Mouse (Mus musculus) neural tube, embryonic 14.5 days (tissue): ENCODE measurements around the gene Tas2r114. TPM values are rescaled to one million over a fixed set of nuclear protein-coding genes. Genes with fewer than 3 reads are reported as not detected.

ENCODE experiments used
- ATAC-seq: fragments of 200-750 bp; cut with Nextera tagmentation; 2 replicates; pipeline ENCODE4 v1.8.0; 2017; ENCODE audit warnings: low read depth, mild to moderate bottlenecking, moderate TSS enrichment, moderate library complexity
- H3K27ac ChIP-seq: fragments of 300-500 bp; sonication (generic); 2 replicates; pipeline ENCODE4 v1.5.1; 2014; ENCODE audit warnings: low read depth, mild to moderate bottlenecking, control low read depth, low read length, moderate library complexity, mixed read lengths
- H3K27me3 ChIP-seq: fragments of 300-500 bp; sonication (generic); 2 replicates; pipeline ENCODE4 v1.6.1; 2014; ENCODE audit warnings: low read length; ENCODE audit not compliant: control insufficient read depth, insufficient read depth
- H3K36me3 ChIP-seq: fragments of 300-500 bp; sonication (generic); 2 replicates; pipeline ENCODE4 v1.6.1; 2014; ENCODE audit warnings: low read length, mixed read lengths; ENCODE audit not compliant: control insufficient read depth, insufficient read depth
- H3K4me1 ChIP-seq: fragments of 300-500 bp; sonication (generic); 2 replicates; pipeline ENCODE4 v1.6.1; 2014; ENCODE audit warnings: low read length; ENCODE audit not compliant: control insufficient read depth, insufficient read depth
- H3K4me2 ChIP-seq: fragments of 300-500 bp; sonication (generic); 2 replicates; pipeline ENCODE4 v1.6.1; 2014; ENCODE audit warnings: mild to moderate bottlenecking, low read depth, low read length, control low read depth
- H3K4me3 ChIP-seq: fragments of 300-500 bp; sonication (generic); 2 replicates; pipeline ENCODE4 v1.5.1; 2014; ENCODE audit warnings: low read depth, low read length, control low read depth, mixed read lengths
- H3K9ac ChIP-seq: fragments of 300-500 bp; sonication (generic); replicated peaks from 2 replicates; pipeline ENCODE4 v1.6.1; 2014; ENCODE audit warnings: low read depth, mild to moderate bottlenecking, control low read depth, low read length, mixed read lengths
- H3K9me3 ChIP-seq: fragments of 300-500 bp; sonication (generic); 2 replicates; pipeline ENCODE4 v1.6.1; 2016; ENCODE audit warnings: low read length; ENCODE audit not compliant: control insufficient read depth
- WGBS: fragments of 180-500 bp; shearing (Covaris S2); extraction: QIAGEN DNeasy Blood & Tissue Kit; methylation state at CpG from one replicate; pipeline ENCODE4 v1.1.7; 2014; 5-methylcytosine and 5-hydroxymethylcytosine counted together
- polyA plus RNA-seq: library from polyadenylated mRNA; unstranded; fragments of >200 nt; fragmentation: Nextera tagmentation; extraction: Ambion mirVana; gene quantifications from 2 replicates; pipeline ENCODE4 v1.2.1, GENCODE M21; 2014

Tas2r114 gene
- not detected in 2 replicates for polyA plus RNA-seq

DNA sequence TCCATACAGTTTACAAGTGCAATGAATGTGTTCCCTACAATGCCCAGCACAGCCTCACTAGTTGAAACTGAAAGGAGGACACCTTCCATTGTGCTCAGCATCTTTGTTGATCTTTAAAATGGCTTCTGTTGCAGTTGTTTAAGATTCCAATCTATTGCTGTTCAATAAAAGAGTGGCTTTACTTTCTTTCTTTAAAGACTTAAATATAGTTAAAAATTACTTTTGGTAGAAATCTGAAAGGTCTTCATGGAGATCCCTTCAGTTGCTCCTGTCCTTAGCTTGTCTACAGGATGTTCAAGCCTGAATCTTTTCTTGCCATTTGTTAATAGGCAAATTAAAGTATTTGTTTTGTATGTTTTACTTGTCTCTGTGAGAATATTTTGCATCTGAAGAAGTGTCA, at the start of gene Tas2r114:
Tas2r114 (minus strand) TSS at position 101 of the 400 bp plus-strand sequence.
- H3K36me3 ChIP-seq, result no peaks in the 10 kb centered on the region
- ATAC-seq, result no peak
- H3K4me1 ChIP-seq, result no peaks in the 10 kb centered on the region
- no peaks in the 10 kb centered on the region for H3K27me3 ChIP-seq
- H3K9me3 ChIP-seq, result no peaks in the 10 kb centered on the region
- no peak within 1 kb of the TSS for H3K4me2 ChIP-seq
- H3K9ac ChIP-seq, result no peak within 1 kb of the TSS
- H3K4me3 ChIP-seq, result no peak within 1 kb of the TSS
- H3K27ac ChIP-seq, result no peak within 1 kb of the TSS

DNA sequence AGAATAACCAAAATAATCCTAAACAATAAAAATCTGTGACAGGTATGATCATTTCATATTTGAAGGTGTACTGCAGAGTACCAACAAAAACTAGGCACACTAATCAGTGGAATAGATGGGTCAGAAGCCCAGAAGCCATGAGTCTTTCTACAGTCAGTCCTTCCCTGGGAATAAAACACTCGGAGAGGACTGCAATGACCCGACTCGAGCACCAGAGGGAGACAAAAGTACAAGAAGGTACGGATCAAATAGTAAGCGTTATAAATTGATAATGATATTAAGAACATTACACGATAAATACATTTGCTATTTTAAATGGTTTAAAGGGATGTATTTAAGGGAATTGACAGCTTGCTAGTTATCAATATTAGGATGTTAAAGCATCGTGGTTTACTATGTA, 22.9 kb upstream of the Tas2r114 start:
- Histone ChIP-seq H3K27ac (no peak overlapping the region), H3K36me3 (no peaks in the 10 kb centered on the region), H3K27me3 (no peaks in the 10 kb centered on the region), H3K4me1 (no peaks in the 10 kb centered on the region), H3K4me3 (no peak overlapping the region), H3K4me2 (no peak overlapping the region), H3K9ac (no peak overlapping the region), H3K9me3 (0 out of 2 replicates have a peak, but pooled peaks cover 3% of the 10 kb centered on the region)
- 48% methylated on average over 7 of the region's 7 CpGs for WGBS
- ATAC-seq, result no peak

- H3K9me3 ChIP-seq, result no peaks in the 10 kb centered on the region
- no peak for ATAC-seq
- H3K4me2 ChIP-seq, result no peak within 1 kb of the TSS
- H3K27me3 ChIP-seq, result no peaks in the 10 kb centered on the region
- no peaks in the 10 kb centered on the region for H3K36me3 ChIP-seq
- H3K4me1 ChIP-seq, result no peaks in the 10 kb centered on the region
- no peak within 1 kb of the TSS for H3K9ac ChIP-seq
- no peak within 1 kb of the TSS for H3K4me3 ChIP-seq
- WGBS, result 83% methylated on average over 1 of the region's 1 CpGs
- H3K27ac ChIP-seq, result no peak within 1 kb of the TSS
Observed at GRCm38 (mm10) chr6:131687395-131687794, 2.5 kb downstream of the Tas2r114 start, which contains the start of gene Tas2r105. Gene Tas2r105 (minus strand): TSS chr6:131687495.

- WGBS, result 74% methylated on average over 1 of the region's 1 CpGs
- no peak within 1 kb of the TSS for H3K4me3 ChIP-seq
- H3K4me1 ChIP-seq, result no peaks in the 10 kb centered on the region
- no peak within 1 kb of the TSS for H3K27ac ChIP-seq
- H3K36me3 ChIP-seq, result no peaks in the 10 kb centered on the region
- ATAC-seq, result no peak
- H3K27me3 ChIP-seq, result no peaks in the 10 kb centered on the region
- no peaks in the 10 kb centered on the region for H3K9me3 ChIP-seq
- no peak within 1 kb of the TSS for H3K4me2 ChIP-seq
- H3K9ac ChIP-seq, result no peak within 1 kb of the TSS
Observed at GRCm38 (mm10) chr6:131685644-131686043, 4.2 kb downstream of the Tas2r114 start, which contains the start of gene Tas2r104. Gene Tas2r104 (minus strand): TSS chr6:131685744.

- Histone ChIP-seq H3K4me1 (no peaks in the 10 kb centered on the region), H3K36me3 (no peaks in the 10 kb centered on the region), H3K4me2 (no peak within 1 kb of the TSS), H3K9ac (no peak within 1 kb of the TSS), H3K27ac (no peak within 1 kb of the TSS), H3K9me3 (peaks cover 8% of the 10 kb centered on the region), H3K4me3 (no peak within 1 kb of the TSS), H3K27me3 (no peaks in the 10 kb centered on the region)
- 71% methylated on average over 3 of the region's 3 CpGs for WGBS
- ATAC-seq, result no peak
Observed at GRCm38 (mm10) chr6:131678786-131679185, 11.1 kb downstream of the Tas2r114 start, which contains the start of gene Tas2r106. Gene Tas2r106 (minus strand): TSS chr6:131678886.

- Histone ChIP-seq H3K4me2 (no peak within 1 kb of the TSS), H3K9me3 (peaks cover 1% of the 10 kb centered on the region; the same call in 1 of the 2 replicates), H3K4me1 (no peaks in the 10 kb centered on the region), H3K27ac (no peak within 1 kb of the TSS), H3K36me3 (no peaks in the 10 kb centered on the region), H3K27me3 (no peaks in the 10 kb centered on the region), H3K4me3 (no peak within 1 kb of the TSS), H3K9ac (no peak within 1 kb of the TSS)
- no peak for ATAC-seq
Observed at GRCm38 (mm10) chr6:131660049-131660448, 29.8 kb downstream of the Tas2r114 start, which contains the start of gene Tas2r107. Gene Tas2r107 (minus strand): TSS chr6:131660149.

Other genes starting within 250 kb of the Tas2r114 start
- not detected in 2 replicates for gene 5430401F13Rik, start 203.7 kb downstream of the Tas2r114 start, polyA plus RNA-seq
- not detected in 2 replicates for gene Gm6619, start 203.7 kb downstream of the Tas2r114 start, polyA plus RNA-seq
- not detected in 2 replicates for gene Tas2r130, start 59.2 kb downstream of the Tas2r114 start, polyA plus RNA-seq
- gene Tas2r107, start 29.9 kb downstream of the Tas2r114 start, polyA plus RNA-seq, result not detected in 2 replicates
- not detected in 2 replicates for gene Tas2r106, start 11.2 kb downstream of the Tas2r114 start, polyA plus RNA-seq
- gene Tas2r104, start 4.3 kb downstream of the Tas2r114 start, polyA plus RNA-seq, result not detected in 2 replicates
- gene Tas2r105, start 2.6 kb downstream of the Tas2r114 start, polyA plus RNA-seq, result not detected in 2 replicates